Mouse (Mus musculus): ENCODE results near the gene S100a16.
A peak's percentile ranks its signal among the peaks of the same experiment; 100 is the strongest.

Gene S100a16

GRCm38 (mm10) chr3:90537141-90537904 is at the start of gene S100a16:
TSS of gene S100a16 (plus strand) at chr3:90537254.
- peak; percentile 70 for DNase-seq (ENCODE audit: low read depth, low spot score)

- DNase-seq (ENCODE audit: low read depth, low spot score) = peak; percentile 80
Observed at GRCm38 (mm10) chr3:90488576-90488975, 48.5 kb upstream of the S100a16 start.

- DNase-seq (ENCODE audit: low read depth, low spot score) = peak; percentile 98
Observed at GRCm38 (mm10) chr3:90490696-90491256, 46.3 kb upstream of the S100a16 start, which contains the start of gene Snapin. TSS of gene Snapin (minus strand) at chr3:90491033.

- peak; percentile 79 for DNase-seq (ENCODE audit: low read depth, low spot score)
Observed at GRCm38 (mm10) chr3:90491350-90491749, 45.7 kb upstream of the S100a16 start.

GRCm38 (mm10) chr3:90493831-90494540 is 43.1 kb upstream of the S100a16 start:
- no peak for DNase-seq (ENCODE audit: low read depth, low spot score)

- DNase-seq (ENCODE audit: low read depth, low spot score) = no peak
Observed at GRCm38 (mm10) chr3:90495850-90496525, 41.1 kb upstream of the S100a16 start.

GRCm38 (mm10) chr3:90497597-90497996 is 39.5 kb upstream of the S100a16 start:
- no peak for DNase-seq (ENCODE audit: low read depth, low spot score)

- DNase-seq (ENCODE audit: low read depth, low spot score) = no peak
Observed at GRCm38 (mm10) chr3:90503444-90503843, 33.6 kb upstream of the S100a16 start.

GRCm38 (mm10) chr3:90505216-90505615 is 31.8 kb upstream of the S100a16 start:
- no peak for DNase-seq (ENCODE audit: low read depth, low spot score)

- DNase-seq (ENCODE audit: low read depth, low spot score) = no peak
Observed at GRCm38 (mm10) chr3:90506362-90506761, 30.7 kb upstream of the S100a16 start.

- DNase-seq (ENCODE audit: low read depth, low spot score) = peak; percentile 59
Observed at GRCm38 (mm10) chr3:90508287-90508949, 28.6 kb upstream of the S100a16 start.

GRCm38 (mm10) chr3:90508950-90509746 is 27.9 kb upstream of the S100a16 start, which contains the start of gene Chtop:
TSS of gene Chtop (minus strand) at chr3:90509498.
- DNase-seq (ENCODE audit: low read depth, low spot score) = peak; percentile 99

- no peak for DNase-seq (ENCODE audit: low read depth, low spot score)
Observed at GRCm38 (mm10) chr3:90509747-90510123, 27.3 kb upstream of the S100a16 start.

GRCm38 (mm10) chr3:90512276-90512675 is 24.8 kb upstream of the S100a16 start:
- DNase-seq (ENCODE audit: low read depth, low spot score) = no peak

GRCm38 (mm10) chr3:90512948-90513642 is 24.0 kb upstream of the S100a16 start:
- DNase-seq (ENCODE audit: low read depth, low spot score) = no peak

- DNase-seq (ENCODE audit: low read depth, low spot score) = peak; percentile 67
Observed at GRCm38 (mm10) chr3:90513796-90514590, 23.1 kb upstream of the S100a16 start, which contains the start of the genes S100a1 and S100a13. TSS of gene S100a1 (minus strand) at chr3:90514392. TSS of gene S100a13 (plus strand) at chr3:90514435.

GRCm38 (mm10) chr3:90514691-90515090 is 22.4 kb upstream of the S100a16 start:
- peak; percentile 73 for DNase-seq (ENCODE audit: low read depth, low spot score)

- peak; percentile 39 for DNase-seq (ENCODE audit: low read depth, low spot score)
Observed at GRCm38 (mm10) chr3:90515242-90515641, 21.8 kb upstream of the S100a16 start.

- no peak for DNase-seq (ENCODE audit: low read depth, low spot score)
Observed at GRCm38 (mm10) chr3:90515789-90516188, 21.3 kb upstream of the S100a16 start.

Measured in 3T3-L1 (cell line).